Mouse (Mus musculus) liver, adult 2 months (tissue): ENCODE data around the gene Epha4. TPM values are rescaled to one million over a fixed set of nuclear protein-coding genes. Genes with fewer than 3 reads are reported as not detected.

Experiments used
- DNase-seq: peaks from one replicate; pipeline ENCODE4 v3.0.0-alpha.2; 2011; ENCODE audit warnings: low read depth, low spot score; ENCODE audit errors: extremely low read depth
- H3K27ac ChIP-seq: fragments of 200-500 bp; replicated peaks from 2 replicates; pipeline ENCODE4 v1.5.1; 2012; ENCODE audit warnings: low read depth, mild to moderate bottlenecking, control low read depth, inconsistent platforms, low read length; ENCODE audit not compliant: insufficient read depth
- H3K27me3 ChIP-seq: fragments of 200-500 bp; 2 replicates; pipeline ENCODE4 v1.6.1; 2012; ENCODE audit warnings: mild to moderate bottlenecking, moderate library complexity, low read length, inconsistent platforms; ENCODE audit not compliant: control insufficient read depth, insufficient read depth
- H3K36me3 ChIP-seq: fragments of 200-500 bp; 2 replicates; pipeline ENCODE4 v1.6.1; 2012; ENCODE audit warnings: low read length, inconsistent platforms; ENCODE audit not compliant: control insufficient read depth, insufficient read depth
- H3K4me1 ChIP-seq: fragments of 200-500 bp; 2 replicates; pipeline ENCODE4 v1.6.1; 2011; ENCODE audit warnings: low read length; ENCODE audit not compliant: control insufficient read depth, insufficient read depth
- H3K4me3 ChIP-seq: fragments of 200-500 bp; 2 replicates; pipeline ENCODE4 v1.5.1; 2011; ENCODE audit warnings: low read depth, mild to moderate bottlenecking, control low read depth, low read length, moderate library complexity; ENCODE audit not compliant: insufficient read depth
- H3K79me2 ChIP-seq: fragments of 200-500 bp; 2 replicates; pipeline ENCODE4 v1.6.1; 2012; ENCODE audit warnings: inconsistent platforms, mild to moderate bottlenecking, low read length, moderate library complexity; ENCODE audit not compliant: control insufficient read depth, insufficient read depth
- H3K9ac ChIP-seq: fragments of 200-500 bp; 2 replicates; pipeline ENCODE4 v1.6.1; 2012; ENCODE audit warnings: low read depth, mild to moderate bottlenecking, control low read depth, inconsistent platforms, low read length
- CTCF ChIP-seq: fragments of 200-500 bp; IDR thresholded peaks from 2 replicates; pipeline ENCODE4 v1.5.1; 2011; ENCODE audit warnings: low read depth, low read length, control low read depth
- POLR2A ChIP-seq: fragments of 200-500 bp; IDR thresholded peaks from 2 replicates; pipeline ENCODE4 v1.6.1; 2011; ENCODE audit warnings: low read length, control low read depth; ENCODE audit not compliant: insufficient read depth; ENCODE audit errors: extremely low read depth
- WGBS: fragments of 180-500 bp; shearing (Covaris S2); methylation state at CpG from one replicate; pipeline ENCODE4 v1.1.7; 2018; 5-methylcytosine and 5-hydroxymethylcytosine counted together
- polyA plus RNA-seq: library from polyadenylated mRNA; depleted of rRNA; stranded (reverse); fragments of >200 nt; gene quantifications from 2 replicates; pipeline ENCODE4 v1.2.3, GENCODE M21; 2012
- total RNA-seq: library from RNA; depleted of rRNA; stranded (reverse); fragments of >200 nt; gene quantifications from 2 replicates; pipeline ENCODE4 v1.2.3, GENCODE M21; 2014

Epha4 gene
- total and polyA plus RNA-seq, 2 experiments: 0.10 to 0.18 TPM

GRCm38 (mm10) chr1:77460831-77461629, 53.9 kb downstream of the Epha4 start:
- no peak for DNase-seq
- H3K4me1 ChIP-seq: peaks cover 2% of the 10 kb centered on the region; the same call in 1 of the 2 replicates
- no peak for TF ChIP-seq POLR2A
- no peak for TF ChIP-seq CTCF
- no peak overlapping the region for H3K4me3 ChIP-seq
- H3K27me3 ChIP-seq: no peaks in the 10 kb centered on the region
- H3K9ac ChIP-seq: no peak overlapping the region
- H3K36me3 ChIP-seq: no peaks in the 10 kb centered on the region
- H3K79me2 ChIP-seq: no peaks in the 10 kb centered on the region
- no peak overlapping the region for H3K27ac ChIP-seq
- WGBS: 90% methylated on average over 11 of the region's 11 CpGs

- TF ChIP-seq CTCF (no peak), POLR2A (no peak)
- DNase-seq: no peak
- no peak overlapping the region for H3K4me3 ChIP-seq
Measured at GRCm38 (mm10) chr1:77458751-77459385, 56.0 kb downstream of the Epha4 start.

GRCm38 (mm10) chr1:77457446-77457800, 57.5 kb downstream of the Epha4 start:
- H3K27me3 ChIP-seq: no peaks in the 10 kb centered on the region
- no peaks in the 10 kb centered on the region for H3K36me3 ChIP-seq
- H3K4me3 ChIP-seq: no peak overlapping the region
- no peak overlapping the region for H3K27ac ChIP-seq
- no peak for DNase-seq
- no peaks in the 10 kb centered on the region for H3K4me1 ChIP-seq
- H3K79me2 ChIP-seq: no peaks in the 10 kb centered on the region
- no peak overlapping the region for H3K9ac ChIP-seq
- TF ChIP-seq POLR2A: no peak
- TF ChIP-seq CTCF: no peak
- 63% methylated on average over 6 of the region's 6 CpGs for WGBS

More at GRCm38 (mm10) chr1:77458751-77459385, 56.0 kb downstream of the Epha4 start:
- no peaks in the 10 kb centered on the region for H3K4me1 ChIP-seq
- H3K27me3 ChIP-seq: no peaks in the 10 kb centered on the region
- no peaks in the 10 kb centered on the region for H3K79me2 ChIP-seq
- no peak overlapping the region for H3K27ac ChIP-seq
- H3K36me3 ChIP-seq: no peaks in the 10 kb centered on the region
- WGBS: 89% methylated on average over 7 of the region's 7 CpGs
- H3K9ac ChIP-seq: no peak overlapping the region

GRCm38 (mm10) chr1:77456695-77457445, 58.0 kb downstream of the Epha4 start:
- Histone ChIP-seq H3K27ac (no peak overlapping the region), H3K4me1 (no peaks in the 10 kb centered on the region), H3K9ac (no peak overlapping the region), H3K4me3 (no peak overlapping the region), H3K79me2 (no peaks in the 10 kb centered on the region), H3K27me3 (no peaks in the 10 kb centered on the region), H3K36me3 (no peaks in the 10 kb centered on the region)
- no peak for TF ChIP-seq CTCF
- TF ChIP-seq POLR2A: no peak
- 89% methylated on average over 7 of the region's 7 CpGs for WGBS
- no peak for DNase-seq

GRCm38 (mm10) chr1:77453811-77454210, 61.1 kb downstream of the Epha4 start:
- Histone ChIP-seq H3K9ac (no peak overlapping the region), H3K4me3 (no peak overlapping the region), H3K27me3 (no peaks in the 10 kb centered on the region), H3K79me2 (no peaks in the 10 kb centered on the region), H3K27ac (no peak overlapping the region), H3K4me1 (no peaks in the 10 kb centered on the region), H3K36me3 (no peaks in the 10 kb centered on the region)
- DNase-seq: no peak
- TF ChIP-seq POLR2A (no peak), CTCF (no peak)
- 78% methylated on average over 1 of the region's 1 CpGs for WGBS

GRCm38 (mm10) chr1:77452721-77453120, 62.2 kb downstream of the Epha4 start:
- Histone ChIP-seq H3K9ac (no peak overlapping the region), H3K36me3 (no peaks in the 10 kb centered on the region), H3K27ac (no peak overlapping the region), H3K4me3 (no peak overlapping the region), H3K4me1 (no peaks in the 10 kb centered on the region), H3K79me2 (no peaks in the 10 kb centered on the region), H3K27me3 (no peaks in the 10 kb centered on the region)
- TF ChIP-seq POLR2A (no peak), CTCF (no peak)
- DNase-seq: no peak
- WGBS: 86% methylated on average over 3 of the region's 3 CpGs
